Mouse (Mus musculus): ENCODE data around the gene Cntn4.

DNA sequence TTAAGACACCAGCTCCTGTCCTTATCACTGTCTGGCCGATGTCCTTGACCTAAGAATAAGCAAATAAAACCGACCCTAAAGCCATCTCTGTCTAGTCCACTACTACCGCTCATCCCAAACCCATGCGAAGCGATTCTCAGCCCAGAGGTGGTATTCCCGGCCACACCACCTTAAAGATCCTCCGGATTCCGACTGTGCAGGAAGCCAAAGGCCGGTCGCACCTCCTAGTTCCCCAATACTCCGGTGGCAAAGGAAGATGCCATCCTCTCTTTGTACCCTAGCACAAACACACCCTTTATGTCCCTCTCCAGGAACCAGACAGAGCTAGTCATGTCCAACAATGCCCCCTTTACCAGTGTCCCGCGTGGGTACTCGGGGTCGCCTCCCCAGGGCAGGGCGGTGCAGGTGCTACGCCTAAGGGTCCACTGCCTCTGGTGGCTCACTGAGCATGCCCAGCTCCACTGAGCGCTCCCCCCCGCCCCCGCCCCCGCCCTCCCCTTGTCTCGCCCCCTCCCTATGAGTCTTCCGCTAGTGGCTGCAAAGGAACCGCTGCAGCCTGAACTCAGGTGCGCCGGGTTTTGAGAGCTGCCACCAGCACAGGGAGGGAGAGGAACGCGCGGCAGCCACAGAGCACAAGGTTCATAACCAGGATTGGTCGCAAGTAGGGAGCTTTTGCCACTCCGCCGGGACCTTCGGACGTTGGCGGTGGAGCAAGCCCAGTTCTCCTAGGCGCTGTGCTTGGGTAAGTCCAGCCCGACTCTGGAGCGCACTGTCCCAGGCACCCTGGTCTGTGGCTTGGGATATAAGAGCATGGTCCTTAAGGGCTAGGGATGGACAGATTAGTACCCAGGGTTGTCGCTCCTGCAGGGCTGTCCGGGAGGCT lies at the start of gene Cntn4:
- no peak for TF ChIP-seq TAL1 (IDR thresholded peaks at IDR 0.05; ENCODE audit: low read length)
- TF ChIP-seq GATA1 (IDR thresholded peaks at IDR 0.05; ENCODE audit: low read length), result no peak
